8 mouse cellular contexts compared by ENCODE assay signal in genomic region chr12:51188229-51188628, GRCm38 (mm10).
DNase-seq lines count a peak whose midpoint lies in the region; ATAC-seq lines count a peak whose summit lies in the region.

No protein-coding gene starts in this region.

- H3K27me3 ChIP-seq in embryonic facial prominence, embryonic 14.5 days (replicated peaks; ENCODE audit: control insufficient read depth, insufficient read depth, low read length): no peaks in the 10 kb centered on the region

- H3K36me3 ChIP-seq in embryonic facial prominence, embryonic 14.5 days (ENCODE audit: control insufficient read depth, insufficient read depth, low read length): no peaks in the 10 kb centered on the region

- H3K9ac ChIP-seq in embryonic facial prominence, embryonic 14.5 days (ENCODE audit: low read depth, low read length): no peak overlapping the region

- ATAC-seq in embryonic facial prominence, embryonic 14.5 days (ENCODE audit: low read depth): no peak

- no peaks in the 10 kb centered on the region for H3K4me1 ChIP-seq in embryonic facial prominence, embryonic 14.5 days (ENCODE audit: control insufficient read depth, insufficient read depth, low read length)

- H3K4me3 ChIP-seq in embryonic facial prominence, embryonic 14.5 days (ENCODE audit: low read depth, low read length): no peak overlapping the region

- DNase-seq in left cerebral cortex, adult 11 months (ENCODE audit: low spot score): peak; percentile 90
- no peak for DNase-seq in left cerebral cortex, postnatal 36 days (ENCODE audit: low spot score in 2 of 2)
- DNase-seq in NIH3T3 (ENCODE audit: low read depth): peak; percentile 65
- peak; percentile 80 for DNase-seq in embryonic facial prominence, embryonic 14.5 days (ENCODE audit: low spot score)
- peak; percentile 58 to 62 for DNase-seq in layer of hippocampus, adult 8-10 months (ENCODE audit: low spot score in 2 of 2)
- DNase-seq in adrenal gland, postnatal 14 days: no peak
- DNase-seq in adrenal gland, postnatal 4 days (ENCODE audit: low spot score in 2 of 2): no peak
- no peak for DNase-seq in testis, postnatal 14 days (ENCODE audit: low spot score)

- intact Hi-C loops in left cerebral cortex, postnatal 36 days (cut with DNase I): loop anchor here (5.0 to 10.0 kb wide), 3 partner anchors 183 to 1816 kb away; no protein-coding TSS in a partner anchor

- no peak overlapping the region for H3K4me2 ChIP-seq in embryonic facial prominence, embryonic 14.5 days (ENCODE audit: low read depth, low read length)

- H3K9me3 ChIP-seq in embryonic facial prominence, embryonic 14.5 days (ENCODE audit: control insufficient read depth, low read length): no peaks in the 10 kb centered on the region

- no peak overlapping the region for H3K27ac ChIP-seq in embryonic facial prominence, embryonic 14.5 days (replicated peaks; ENCODE audit: low read depth, low read length)

Comparison
In these comparisons a context has a peak if more than half of its experiments do, and no peak if none do; other contexts are left out.
1. DNase-seq: peak in left cerebral cortex, adult 11 months (single experiment), NIH3T3 (single experiment), embryonic facial prominence, embryonic 14.5 days (single experiment) and layer of hippocampus, adult 8-10 months (2 of 2); none in left cerebral cortex, postnatal 36 days (0 of 2), adrenal gland, postnatal 14 days (single experiment), adrenal gland, postnatal 4 days (0 of 2) and testis, postnatal 14 days (single experiment).